In genomic region chr16:44216417-44216816, GRCm38 (mm10) we compare ENCODE assay signal across 23 mouse cellular contexts.
"Had no signal": no experiment of that assay in that cellular context is flagged by ENCODE, and none has a peak within 500 bp of the region (broad histone marks: within the 10 kb centered on the region; RNA-seq: fewer than 3 reads in every experiment).

No protein-coding gene starts in this region.

- H3K4me3 ChIP-seq: hindbrain, embryonic 10.5 days; hindbrain, embryonic 12.5 days; intestine, embryonic 15.5 days; layer of hippocampus, adult 2 months; left cerebral cortex, adult 2 months; limb, embryonic 10.5 days; limb, embryonic 12.5 days had no signal

- H3K9ac ChIP-seq: hindbrain, embryonic 12.5 days; hindbrain, embryonic 14.5 days; intestine, embryonic 15.5 days; limb, embryonic 12.5 days had no signal

- H3K27me3 ChIP-seq: hindbrain, embryonic 12.5 days; intestine, embryonic 15.5 days; limb, embryonic 12.5 days had no signal

- H3K4me1 ChIP-seq: hindbrain, embryonic 10.5 days; hindbrain, embryonic 12.5 days; intestine, embryonic 15.5 days; limb, embryonic 10.5 days; limb, embryonic 12.5 days had no signal

- H3K9me3 ChIP-seq: hindbrain, embryonic 10.5 days; hindbrain, embryonic 12.5 days; intestine, embryonic 15.5 days; limb, embryonic 10.5 days; limb, embryonic 12.5 days had no signal

- ATAC-seq: forebrain, embryonic 16.5 days; hindbrain, embryonic 16.5 days; inflammation-experienced regulatory T-cells, adult 6 months; intestine, embryonic 15.5 days; intestine, postnatal 0 days had no signal

- DNase-seq: gastrocnemius, postnatal 25 days; heart, postnatal 14 days; heart, postnatal 4 days; kidney, adult 18-20 months; kidney, adult 8-10 months; kidney, postnatal 10 days; kidney, postnatal 25 days; kidney, postnatal 4 days; liver had no signal

- H3K27ac ChIP-seq: hindbrain, embryonic 10.5 days; hindbrain, embryonic 12.5 days; hindbrain, embryonic 14.5 days; intestine, embryonic 15.5 days; layer of hippocampus, adult 2 months; left cerebral cortex, adult 2 months; limb, embryonic 10.5 days; limb, embryonic 12.5 days had no signal

- H3K4me2 ChIP-seq: heart, embryonic 11.5 days; hindbrain, embryonic 12.5 days; hindbrain, embryonic 14.5 days; intestine, embryonic 15.5 days; limb, embryonic 12.5 days; liver, embryonic 11.5 days had no signal
